Mouse (Mus musculus): ENCODE results near the gene Snapc5.

GRCm38 (mm10) chr9:64156641-64157040 lies 22.4 kb upstream of the Snapc5 start:
- no peak for TF ChIP-seq CTCF (IDR thresholded peaks at IDR 0.05; ENCODE audit: low read depth, low read length)
- TF ChIP-seq POLR2A (IDR thresholded peaks at IDR 0.05; ENCODE audit: extremely low read depth, insufficient read depth, low read length), result no peak
